In the genomic region with DNA sequence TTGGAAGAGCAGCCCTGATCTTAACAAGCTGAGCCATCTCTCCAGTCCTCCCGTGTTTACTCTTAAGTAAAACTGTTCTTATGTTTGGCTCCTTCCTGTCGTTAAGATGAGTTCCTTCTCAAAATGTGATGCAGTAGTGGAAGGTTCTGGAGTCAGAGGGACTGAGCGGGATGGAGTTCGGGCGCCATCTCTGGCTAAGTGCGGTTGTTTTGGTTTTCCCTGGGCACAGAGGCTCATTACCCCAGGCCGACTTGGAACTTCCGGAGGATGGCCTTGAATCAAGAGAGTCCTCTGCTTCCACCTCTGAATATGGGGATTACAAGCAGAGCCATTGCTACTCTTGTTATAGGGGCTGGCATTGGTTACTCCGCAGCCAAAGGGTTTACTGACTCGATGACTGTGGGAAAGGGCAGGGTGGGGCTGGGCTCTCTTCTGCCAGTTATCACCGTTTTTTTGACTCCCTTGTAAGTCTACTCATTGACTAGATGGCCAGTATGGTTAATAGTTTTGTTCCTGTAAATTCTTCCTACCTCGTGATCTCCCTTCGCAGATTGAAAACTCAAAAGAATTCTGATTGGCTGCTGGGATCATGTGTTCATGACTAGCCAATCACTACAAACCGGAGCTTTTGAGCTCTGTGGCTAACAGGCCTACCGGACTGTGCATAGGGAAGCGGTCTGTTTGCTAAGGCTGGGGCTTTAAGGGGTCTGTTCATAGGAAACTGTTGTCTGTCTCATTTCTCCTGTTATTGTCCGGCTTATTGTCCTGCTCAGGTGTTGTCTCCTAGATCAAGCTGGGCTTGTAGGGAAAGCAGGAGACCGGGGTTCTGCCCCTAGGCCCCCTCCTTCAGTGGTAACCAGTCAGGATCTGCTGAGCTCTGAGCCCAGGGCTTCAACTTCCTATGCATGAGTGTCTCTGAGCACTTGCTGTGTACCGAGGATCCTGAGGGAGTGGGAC, we compare ENCODE assay signal across 8 mouse cellular contexts. TPM values are rescaled to one million over a fixed set of nuclear protein-coding genes. Genes with fewer than 3 reads are reported as not detected.
DNase-seq lines count a peak whose midpoint lies in the region; ATAC-seq and TF ChIP-seq lines count a peak whose summit lies in the region.

No protein-coding gene starts in this region.

- no peaks in the 10 kb centered on the region for H3K9me3 ChIP-seq in heart, embryonic 10.5 days
- H3K9me3 ChIP-seq in kidney, embryonic 15.5 days (replicated peaks) = no peaks in the 10 kb centered on the region
- no peaks in the 10 kb centered on the region for H3K9me3 ChIP-seq in lung, embryonic 14.5 days (ENCODE audit: low read depth, low read length)
- no peaks in the 10 kb centered on the region for H3K9me3 ChIP-seq in neural tube, embryonic 15.5 days (replicated peaks)

- no peak overlapping the region for H3K4me3 ChIP-seq in spleen, adult 2 months (ENCODE audit: extremely low read depth, insufficient read depth, insufficient read length)
- H3K4me3 ChIP-seq in heart, embryonic 10.5 days = peak overlapping the region; percentile 50
- H3K4me3 ChIP-seq in kidney, embryonic 15.5 days (replicated peaks) = no peak overlapping the region
- peak overlapping the region; percentile 1; the same call in 1 of the 2 replicates for H3K4me3 ChIP-seq in lung, embryonic 14.5 days (ENCODE audit: low read depth, low read length)
- peak overlapping the region; percentile 13 for H3K4me3 ChIP-seq in neural tube, embryonic 15.5 days (replicated peaks)

- peaks cover 2% of the 10 kb centered on the region; the same call in 1 of the 2 replicates for H3K4me1 ChIP-seq in spleen, adult 2 months (ENCODE audit: control insufficient read depth, insufficient read depth, insufficient read length)
- H3K4me1 ChIP-seq in heart, embryonic 10.5 days = peaks cover 52% of the 10 kb centered on the region
- peaks cover 46% of the 10 kb centered on the region for H3K4me1 ChIP-seq in kidney, embryonic 15.5 days
- peaks cover 15% of the 10 kb centered on the region for H3K4me1 ChIP-seq in lung, embryonic 14.5 days (ENCODE audit: insufficient read depth)
- peaks cover 55% of the 10 kb centered on the region for H3K4me1 ChIP-seq in neural tube, embryonic 15.5 days

- peak overlapping the region; percentile 62; the same call in 1 of the 2 replicates for H3K27ac ChIP-seq in spleen, adult 2 months (ENCODE audit: insufficient read depth, low read length)
- H3K27ac ChIP-seq in heart, embryonic 10.5 days = peak overlapping the region; percentile 88
- H3K27ac ChIP-seq in kidney, embryonic 15.5 days = peak overlapping the region; percentile 87
- peak overlapping the region; percentile 96 for H3K27ac ChIP-seq in lung, embryonic 14.5 days (ENCODE audit: low read depth)
- H3K27ac ChIP-seq in neural tube, embryonic 15.5 days (replicated peaks) = peak overlapping the region; percentile 84

- peak overlapping the region; percentile 35 for H3K4me2 ChIP-seq in kidney, embryonic 15.5 days
- H3K4me2 ChIP-seq in lung, embryonic 14.5 days = peak overlapping the region; percentile 51
- peak overlapping the region; percentile 48 for H3K4me2 ChIP-seq in neural tube, embryonic 15.5 days

- H3K27me3 ChIP-seq in spleen, adult 2 months (ENCODE audit: control insufficient read depth, insufficient read depth, low read length) = no peaks in the 10 kb centered on the region
- H3K27me3 ChIP-seq in heart, embryonic 10.5 days (ENCODE audit: insufficient read depth, poor library complexity, severe bottlenecking) = no peaks in the 10 kb centered on the region
- H3K27me3 ChIP-seq in kidney, embryonic 15.5 days = no peaks in the 10 kb centered on the region
- H3K27me3 ChIP-seq in lung, embryonic 14.5 days (ENCODE audit: insufficient read depth, low read length) = no peaks in the 10 kb centered on the region
- no peaks in the 10 kb centered on the region for H3K27me3 ChIP-seq in neural tube, embryonic 15.5 days (replicated peaks)

- DNase-seq in spleen, adult 2 months (ENCODE audit: low read depth in 1 of 2, low spot score in 2 of 2) = peak in 1 of 2 experiments; percentile 34
- DNase-seq in spleen, adult 12 weeks (ENCODE audit: low spot score) = no peak
- DNase-seq in embryo, embryonic 10 days (ENCODE audit: low spot score) = peak; percentile 74
- DNase-seq in heart, embryonic 10.5 days (ENCODE audit: low spot score) = peak; percentile 82
- DNase-seq in lung, embryonic 14.5 days = peak; percentile 81
- no peak for DNase-seq in urinary bladder, postnatal 4 days (ENCODE audit: low spot score in 2 of 2)

- no peak for ATAC-seq in kidney, embryonic 15.5 days (replicated peaks; ENCODE audit: low FRiP score)
- peak; percentile 79 for ATAC-seq in lung, embryonic 14.5 days (ENCODE audit: insufficient read depth)
- ATAC-seq in neural tube, embryonic 15.5 days (ENCODE audit: low FRiP score) = peak; percentile 76; the same call in 1 of the 2 replicates

- H3K36me3 ChIP-seq in spleen, adult 2 months (ENCODE audit: control insufficient read depth, insufficient read depth, low read length) = peaks cover 7% of the 10 kb centered on the region; the same call in 1 of the 2 replicates
- peaks cover 21% of the 10 kb centered on the region for H3K36me3 ChIP-seq in heart, embryonic 10.5 days
- peaks cover 9% of the 10 kb centered on the region; the same call in 1 of the 2 replicates for H3K36me3 ChIP-seq in kidney, embryonic 15.5 days
- H3K36me3 ChIP-seq in lung, embryonic 14.5 days (ENCODE audit: insufficient read depth) = peaks cover 5% of the 10 kb centered on the region; the same call in 1 of the 2 replicates
- H3K36me3 ChIP-seq in neural tube, embryonic 15.5 days = no peaks in the 10 kb centered on the region

- 76% methylated on average over 19 of the region's 19 CpGs for WGBS in spleen, adult 2 months
- WGBS in heart, embryonic 10.5 days = 52% methylated on average over 19 of the region's 19 CpGs
- 71% methylated on average over 19 of the region's 19 CpGs for whole genome bisulfite sequencing in kidney, embryonic 15.5 days
- WGBS in lung, embryonic 14.5 days = 55% methylated on average over 19 of the region's 19 CpGs
- WGBS in neural tube, embryonic 15.5 days = 57% methylated on average over 19 of the region's 19 CpGs

- TF ChIP-seq CTCF in spleen, adult 2 months (IDR thresholded peaks at IDR 0.05; ENCODE audit: extremely low read depth, insufficient read depth, insufficient read length, insufficient replicate concordance) = no peak
- TF ChIP-seq CTCF in lung, embryonic 14.5 days (IDR thresholded peaks at IDR 0.05; ENCODE audit: low read depth) = no peak

- no peak for TF ChIP-seq POLR2A in spleen, adult 2 months (IDR thresholded peaks at IDR 0.05; ENCODE audit: low read depth, low read length)

- no peak overlapping the region for H3K9ac ChIP-seq in kidney, embryonic 15.5 days
- H3K9ac ChIP-seq in lung, embryonic 14.5 days = peak overlapping the region; percentile 42; the same call in 1 of the 2 replicates
- peak overlapping the region; percentile 21; the same call in 1 of the 2 replicates for H3K9ac ChIP-seq in neural tube, embryonic 15.5 days (replicated peaks)

RNA-seq across cellular contexts. Expression of a gene that starts 25.4 kb away (rescaled TPM):
- polyA plus RNA-seq in spleen, adult 2 months (2012; rRNA removed) = 52.8 and 63.3 TPM in 2 replicates
- polyA plus RNA-seq in heart, embryonic 10.5 days (2016; fragmentation: Nextera tagmentation; extraction: Ambion mirVana) = 13.5 and 17.4 TPM in 2 replicates
- polyA plus RNA-seq in kidney, embryonic 15.5 days (2015; fragmentation: Nextera tagmentation; extraction: Ambion mirVana) = 24.6 and 24.8 TPM in 2 replicates
- 14.9 and 15.0 TPM in 2 replicates for polyA plus RNA-seq in lung, embryonic 14.5 days (2014; fragmentation: Nextera tagmentation; extraction: Ambion mirVana)
- polyA plus RNA-seq in neural tube, embryonic 15.5 days (2015; fragmentation: Nextera tagmentation; extraction: Ambion mirVana) = 29.6 and 31.5 TPM in 2 replicates

Comparison
In these comparisons a context has a peak if more than half of its experiments do, and no peak if none do; other contexts are left out.
1. DNase-seq: peak in embryo, embryonic 10 days (single experiment), heart, embryonic 10.5 days (single experiment) and lung, embryonic 14.5 days (single experiment); none in spleen, adult 12 weeks (single experiment) and urinary bladder, postnatal 4 days (0 of 2).
2. H3K4me3 ChIP-seq: peak in heart, embryonic 10.5 days (single experiment), lung, embryonic 14.5 days (single experiment) and neural tube, embryonic 15.5 days (single experiment); none in spleen, adult 2 months (single experiment) and kidney, embryonic 15.5 days (single experiment).
3. Peak in every context shown above with its lines, with median percentiles within 50 percentile points of each other: H3K27ac ChIP-seq and H3K4me2 ChIP-seq.